Mouse (Mus musculus) midbrain, postnatal 0 days (tissue): ENCODE measurements around the gene Ttll9. TPM values are rescaled to one million over a fixed set of nuclear protein-coding genes. Genes with fewer than 3 reads are reported as not detected.

Source experiments
- ATAC-seq: fragments of 200-750 bp; cut with Nextera tagmentation; 2 replicates; pipeline ENCODE4 v1.8.0; 2017; ENCODE audit warnings: moderate number of reproducible peaks, mild to moderate bottlenecking, moderate TSS enrichment, moderate library complexity; ENCODE audit not compliant: low FRiP score
- DNase-seq: peaks from one replicate; pipeline ENCODE4 v3.0.0-alpha.2; 2015; ENCODE audit warnings: low spot score
- H3K27ac ChIP-seq: fragments of 300-500 bp; sonication (generic); 2 replicates; pipeline ENCODE4 v1.5.1; 2014; ENCODE audit warnings: low read depth, mild to moderate bottlenecking, low read length, mixed read lengths
- H3K27me3 ChIP-seq: fragments of 300-500 bp; sonication (generic); 2 replicates; pipeline ENCODE4 v1.6.1; 2014; ENCODE audit warnings: low read length, control low read depth, mixed read lengths; ENCODE audit not compliant: insufficient read depth
- H3K36me3 ChIP-seq: fragments of 300-500 bp; sonication (generic); 2 replicates; pipeline ENCODE4 v1.6.1; 2014; ENCODE audit warnings: low read length, control low read depth, mixed read lengths; ENCODE audit not compliant: insufficient read depth
- H3K4me1 ChIP-seq: fragments of 300-500 bp; sonication (generic); 2 replicates; pipeline ENCODE4 v1.6.1; 2014; ENCODE audit warnings: mild to moderate bottlenecking, control low read depth, antibody characterized with exemption, low read length, mixed read lengths; ENCODE audit not compliant: insufficient read depth
- H3K4me2 ChIP-seq: fragments of 300-500 bp; sonication (generic); 2 replicates; pipeline ENCODE4 v1.6.1; 2014; ENCODE audit warnings: low read depth, mild to moderate bottlenecking, low read length, mixed read lengths; ENCODE audit not compliant: poor library complexity, severe bottlenecking
- H3K4me3 ChIP-seq: fragments of 300-500 bp; sonication (generic); 2 replicates; pipeline ENCODE4 v1.5.1; 2014; ENCODE audit warnings: low read depth, mild to moderate bottlenecking, low read length, moderate library complexity
- H3K9ac ChIP-seq: fragments of 300-500 bp; sonication (generic); replicated peaks from 2 replicates; pipeline ENCODE4 v1.6.1; 2014; ENCODE audit warnings: mild to moderate bottlenecking, low read length, moderate library complexity, mixed read lengths; ENCODE audit not compliant: poor library complexity, severe bottlenecking
- H3K9me3 ChIP-seq: fragments of 300-500 bp; sonication (generic); 2 replicates; pipeline ENCODE4 v1.6.1; 2016; ENCODE audit warnings: low read length, control low read depth
- CTCF ChIP-seq: IDR thresholded peaks from 2 replicates; pipeline ENCODE4 v1.5.1; 2016; ENCODE audit warnings: antibody characterized with exemption, mild to moderate bottlenecking
- WGBS: fragments of 180-500 bp; shearing (Covaris S2); extraction: QIAGEN DNeasy Blood & Tissue Kit; methylation state at CpG from one replicate; pipeline ENCODE4 v1.1.7; 2014; 5-methylcytosine and 5-hydroxymethylcytosine counted together
- polyA plus RNA-seq: library from polyadenylated mRNA; unstranded; fragments of >200 nt; fragmentation: Nextera tagmentation; extraction: Ambion mirVana; gene quantifications from 2 replicates; pipeline ENCODE4 v1.2.1, GENCODE M21; 2015
- total RNA-seq: library from RNA; depleted of rRNA; stranded (reverse); fragments of >200 nt; gene quantifications from 2 replicates; pipeline ENCODE4 v1.2.3, GENCODE M21; 2014

Gene Ttll9
- total and polyA plus RNA-seq, 2 experiments from 2014 or later = 4.9 to 7.9 TPM

DNA sequence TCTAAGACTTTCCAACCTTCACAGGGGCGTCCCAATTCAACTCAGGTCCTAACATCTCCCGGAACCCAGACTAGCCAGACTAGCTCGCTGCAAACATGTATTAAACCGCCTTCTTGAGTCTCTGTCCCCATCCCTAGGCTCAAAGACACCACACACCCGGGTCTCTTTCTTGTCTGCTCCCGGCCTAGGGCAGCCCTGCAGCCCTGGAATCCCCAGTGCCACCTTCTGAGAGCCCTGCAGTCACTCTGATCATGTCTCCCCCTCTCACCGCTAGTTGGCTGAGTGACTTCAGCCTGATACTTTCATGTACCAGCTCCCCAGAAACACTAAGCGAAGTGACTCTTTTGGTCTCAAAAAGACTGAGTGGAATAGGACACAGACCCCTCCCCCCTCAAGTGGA is 18.7 kb upstream of the Ttll9 start:
- peak; percentile 45 for TF ChIP-seq CTCF
- DNase-seq = no peak
- Histone ChIP-seq H3K4me1 (0 out of 2 replicates have a peak, but pooled peaks cover 7% of the 10 kb centered on the region), H3K27me3 (peaks cover 33% of the 10 kb centered on the region), H3K4me3 (peak overlapping the region; percentile 45), H3K9ac (peak overlapping the region; percentile 60), H3K36me3 (no peaks in the 10 kb centered on the region), H3K27ac (no peak overlapping the region), H3K9me3 (no peaks in the 10 kb centered on the region), H3K4me2 (peak overlapping the region; percentile 99)
- no peak for ATAC-seq
- 4% methylated on average over 8 of the region's 8 CpGs for WGBS

DNA sequence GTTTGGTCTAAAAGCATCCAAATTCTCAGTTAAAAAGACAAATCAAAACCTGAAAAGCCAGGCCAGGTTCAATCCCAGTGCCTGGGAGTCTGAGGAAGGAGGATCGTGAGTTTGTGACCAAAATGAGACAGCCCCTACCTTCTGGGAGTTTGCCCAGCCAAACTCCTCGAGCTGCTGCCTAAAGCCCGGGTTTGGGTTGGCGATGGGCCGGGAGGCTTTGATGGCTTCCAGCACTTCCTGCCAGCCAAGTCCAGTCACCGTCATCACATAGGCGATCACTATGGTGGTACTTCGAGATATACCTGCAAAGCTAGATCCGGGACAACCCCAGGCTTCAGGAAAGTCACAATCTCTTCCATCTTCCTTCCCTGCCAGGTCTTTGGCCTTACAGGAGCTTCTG is 18.3 kb upstream of the Ttll9 start:
- 0 out of 2 replicates have a peak, but pooled peaks cover 7% of the 10 kb centered on the region for H3K4me1 ChIP-seq
- peaks cover 33% of the 10 kb centered on the region for H3K27me3 ChIP-seq
- TF ChIP-seq CTCF = no peak
- no peak overlapping the region for H3K27ac ChIP-seq
- no peaks in the 10 kb centered on the region for H3K36me3 ChIP-seq
- WGBS = 60% methylated on average over 9 of the region's 9 CpGs
- ATAC-seq (no peak), DNase-seq (no peak)
- H3K4me3 ChIP-seq = no peak overlapping the region
- no peaks in the 10 kb centered on the region for H3K9me3 ChIP-seq
- no peak overlapping the region for H3K9ac ChIP-seq
- H3K4me2 ChIP-seq = no peak overlapping the region

DNA sequence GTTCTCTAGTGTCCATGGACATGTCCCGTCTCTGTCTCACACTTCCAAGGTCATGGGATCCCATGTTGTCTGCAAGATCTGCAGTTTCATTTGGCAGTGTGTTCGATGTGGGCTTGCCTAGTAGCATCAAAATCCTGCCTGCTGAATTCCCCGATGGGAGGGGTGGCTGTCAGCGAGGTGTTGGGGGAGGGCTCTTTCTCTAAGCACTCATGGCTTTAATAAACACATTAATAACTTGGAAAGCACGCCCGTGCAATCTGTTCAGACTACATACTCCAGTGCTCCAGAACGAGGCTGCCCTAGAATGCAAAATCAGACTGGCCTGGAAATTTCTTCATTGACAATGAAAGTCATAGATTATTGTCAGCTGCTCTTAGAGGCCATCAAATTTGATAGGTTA is 15.2 kb upstream of the Ttll9 start:
- TF ChIP-seq CTCF = no peak
- ATAC-seq (no peak), DNase-seq (peak; percentile 68)
- Histone ChIP-seq H3K4me2 (no peak overlapping the region), H3K4me3 (no peak overlapping the region), H3K4me1 (peaks cover 13% of the 10 kb centered on the region; the same call in 1 of the 2 replicates), H3K27me3 (peaks cover 24% of the 10 kb centered on the region), H3K9me3 (no peaks in the 10 kb centered on the region), H3K9ac (no peak overlapping the region), H3K36me3 (no peaks in the 10 kb centered on the region), H3K27ac (no peak overlapping the region)
- 56% methylated on average over 7 of the region's 7 CpGs for WGBS

DNA sequence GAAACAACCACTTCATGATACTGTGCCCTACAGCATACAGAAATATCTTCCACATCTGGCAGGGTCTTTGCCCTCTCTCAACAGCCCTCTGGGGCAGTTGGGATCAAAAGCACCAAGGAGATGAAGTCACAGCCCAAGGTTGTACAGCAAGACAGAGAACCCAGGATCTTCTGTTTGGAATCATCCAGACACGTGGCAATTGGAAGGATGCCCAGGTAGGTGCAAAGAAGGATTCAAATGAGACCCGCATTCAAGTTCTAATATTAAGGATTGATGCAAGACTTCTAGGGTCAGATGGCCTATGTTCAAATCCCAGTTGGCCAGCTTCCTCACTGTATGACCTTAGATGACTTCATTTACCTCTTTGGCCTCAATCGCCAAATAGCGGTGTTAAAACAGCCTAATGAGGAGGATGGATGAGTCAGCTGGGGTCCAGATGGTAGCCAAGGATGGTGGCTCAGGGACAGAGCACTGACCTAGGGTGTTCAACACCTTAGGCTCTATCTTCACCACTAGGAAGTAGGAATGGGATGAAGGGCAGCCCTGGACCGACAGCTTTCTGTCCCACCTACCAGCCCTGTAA is 13.8 kb upstream of the Ttll9 start:
- Histone ChIP-seq H3K9me3 (no peaks in the 10 kb centered on the region), H3K4me1 (peaks cover 6% of the 10 kb centered on the region; the same call in 1 of the 2 replicates), H3K9ac (no peak overlapping the region), H3K27ac (no peak overlapping the region), H3K36me3 (no peaks in the 10 kb centered on the region), H3K4me2 (no peak overlapping the region), H3K4me3 (no peak overlapping the region), H3K27me3 (peaks cover 18% of the 10 kb centered on the region)
- no peak for TF ChIP-seq CTCF
- DNase-seq (no peak), ATAC-seq (no peak)
- WGBS = 88% methylated on average over 5 of the region's 5 CpGs

DNA sequence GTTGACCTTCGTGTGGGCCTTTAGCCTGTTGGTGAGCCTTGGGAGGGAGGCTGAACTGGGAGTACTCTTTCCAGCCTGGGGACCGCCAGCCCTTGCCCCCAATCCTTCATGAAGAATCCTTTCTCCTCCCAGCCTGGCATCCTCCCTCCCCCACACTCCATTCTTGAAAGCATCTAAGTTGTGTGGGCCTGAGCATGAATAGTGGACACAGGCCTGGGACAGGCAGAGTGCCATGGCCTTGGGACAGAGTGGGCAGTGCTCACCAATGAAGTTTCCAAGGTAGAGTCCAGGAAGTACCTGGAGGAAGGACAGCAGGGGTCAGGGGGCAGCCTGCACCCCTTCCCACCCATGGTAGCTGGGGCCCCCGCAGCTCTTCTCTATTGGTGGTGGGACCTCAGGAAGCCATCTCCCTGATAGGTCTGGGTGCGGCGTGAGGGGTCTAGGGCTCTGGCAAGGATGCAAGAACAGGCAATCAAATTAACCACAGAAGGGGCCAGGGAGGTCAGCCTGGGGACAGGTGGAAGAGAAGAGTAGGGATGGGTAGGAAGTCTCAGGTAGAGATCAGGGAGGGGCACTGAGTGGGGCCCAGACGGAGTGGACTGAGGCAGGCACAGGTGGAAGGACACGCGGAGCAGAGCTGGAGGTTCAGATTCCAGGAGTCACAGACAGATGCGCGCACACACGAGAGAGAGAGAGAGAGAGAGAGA is 11.8 kb upstream of the Ttll9 start:
- TF ChIP-seq CTCF = no peak
- Histone ChIP-seq H3K36me3 (no peaks in the 10 kb centered on the region), H3K27me3 (peaks cover 7% of the 10 kb centered on the region; the same call in 1 of the 2 replicates), H3K9ac (peak overlapping the region; percentile 95), H3K9me3 (no peaks in the 10 kb centered on the region), H3K4me2 (peak overlapping the region; percentile 87), H3K4me1 (peaks cover 6% of the 10 kb centered on the region; the same call in 1 of the 2 replicates), H3K4me3 (peak overlapping the region; percentile 74), H3K27ac (no peak overlapping the region)
- ATAC-seq = peak; percentile 31; the same call in 1 of the 2 replicates
- 37% methylated on average over 11 of the region's 11 CpGs for WGBS
- no peak for DNase-seq
